8 mouse cellular contexts compared by ENCODE assay signal in genomic region chr5:124861463-124861862, GRCm38 (mm10). TPM values are rescaled to one million over a fixed set of nuclear protein-coding genes. Genes with fewer than 3 reads are reported as not detected.
DNase-seq lines count a peak whose midpoint lies in the region; ATAC-seq and TF ChIP-seq lines count a peak whose summit lies in the region.

No protein-coding gene starts in this region.

- DNase-seq in testis, postnatal 10 days (ENCODE audit: low spot score): no peak
- DNase-seq in cerebellum, adult 18-20 months: peak; percentile 68 to 78
- DNase-seq in frontal cortex, postnatal 25 days (ENCODE audit: low spot score in 2 of 2): peak; percentile 20 to 25
- peak; percentile 31 for DNase-seq in kidney, adult 9 months
- peak; percentile 23 for DNase-seq in liver, postnatal 0 days
- DNase-seq in spleen, adult 12 weeks (ENCODE audit: low spot score): peak; percentile 3
- no peak for DNase-seq in gastrocnemius, postnatal 36 days

- H3K9me3 ChIP-seq in liver, postnatal 0 days (ENCODE audit: low read length): no peaks in the 10 kb centered on the region

- no peaks in the 10 kb centered on the region; the same call in none of the 2 replicates for H3K36me3 ChIP-seq in testis, adult 2 months (ENCODE audit: control insufficient read depth, insufficient read depth, low read length)
- H3K36me3 ChIP-seq in liver, postnatal 0 days (replicated peaks; ENCODE audit: insufficient read depth, low read length): no peaks in the 10 kb centered on the region

- intact Hi-C loops in gastrocnemius, postnatal 36 days (cut with DNase I): no loop called here

- H3K27me3 ChIP-seq in testis, adult 2 months (ENCODE audit: control insufficient read depth, insufficient read depth, low read length): no peaks in the 10 kb centered on the region
- peaks cover 37% of the 10 kb centered on the region for H3K27me3 ChIP-seq in liver, postnatal 0 days (ENCODE audit: insufficient read depth, low read length)

- peak overlapping the region; percentile 99 for H3K27ac ChIP-seq in testis, adult 2 months (ENCODE audit: control insufficient read depth, insufficient read depth, low read depth, low read length)
- no peak overlapping the region for H3K27ac ChIP-seq in liver, postnatal 0 days (ENCODE audit: low read depth)

- no peak for TF ChIP-seq POLR2A in testis, adult 2 months (IDR thresholded peaks at IDR 0.05; ENCODE audit: control insufficient read depth, low read depth, low read length)

- ATAC-seq in liver, postnatal 0 days: no peak

- no peak for TF ChIP-seq CTCF in testis, adult 2 months (IDR thresholded peaks at IDR 0.05; ENCODE audit: control insufficient read depth, insufficient read depth, insufficient replicate concordance, low read depth, low read length)
- TF ChIP-seq CTCF in liver, postnatal 0 days (IDR thresholded peaks at IDR 0.05; ENCODE audit: low read depth): no peak

- peak overlapping the region; percentile 96 for H3K4me2 ChIP-seq in liver, postnatal 0 days (ENCODE audit: low read depth, low read length)

- H3K4me3 ChIP-seq in testis, adult 2 months (ENCODE audit: control insufficient read depth, low read depth, low read length): peak overlapping the region; percentile 94
- peak overlapping the region; percentile 94 for H3K4me3 ChIP-seq in liver, postnatal 0 days (ENCODE audit: low read depth, low read length)

- TF ChIP-seq EP300 in liver, postnatal 0 days (IDR thresholded peaks at IDR 0.05; ENCODE audit: low read depth): no peak

- WGBS in liver, postnatal 0 days (ENCODE audit: insufficient replicate concordance): 1% methylated on average over 32 of the region's 33 CpGs

- 0 out of 2 replicates have a peak overlapping the region, but pooled peaks have one; percentile 21 for H3K9ac ChIP-seq in liver, postnatal 0 days (replicated peaks)

- H3K4me1 ChIP-seq in testis, adult 2 months (ENCODE audit: control insufficient read depth, insufficient read depth, low read length): peaks cover 4% of the 10 kb centered on the region
- H3K4me1 ChIP-seq in liver, postnatal 0 days (ENCODE audit: insufficient read depth): peaks cover 19% of the 10 kb centered on the region

RNA-seq across cellular contexts. Expression of gene Ccdc92, which starts 0.8 kb away (rescaled TPM):
- 582 and 678 TPM in 2 replicates for polyA plus RNA-seq in testis, adult 2 months (2012; rRNA removed)
- 0.30 and 0.35 TPM in 2 replicates for polyA plus RNA-seq in liver, postnatal 0 days (2015; fragmentation: Nextera tagmentation; extraction: Ambion mirVana)
- under 1 TPM; 0.10 to 0.27 TPM for total RNA-seq in gastrocnemius, postnatal 36 days (2021)

RNA-seq across cellular contexts. Expression of gene Zfp664, which starts 1.0 kb away (rescaled TPM):
- polyA plus RNA-seq in testis, adult 2 months (2012; rRNA removed): 25.0 and 29.7 TPM in 2 replicates
- 10.6 and 12.1 TPM in 2 replicates for polyA plus RNA-seq in liver, postnatal 0 days (2015; fragmentation: Nextera tagmentation; extraction: Ambion mirVana)
- 10 to 100 TPM; 18.9 to 20.0 TPM for total RNA-seq in gastrocnemius, postnatal 36 days (2021)

Comparison
In these comparisons a context has a peak if more than half of its experiments do, and no peak if none do; other contexts are left out.
1. DNase-seq: peak in cerebellum, adult 18-20 months (2 of 2), frontal cortex, postnatal 25 days (2 of 2), kidney, adult 9 months (single experiment), liver, postnatal 0 days (single experiment) and spleen, adult 12 weeks (single experiment); none in testis, postnatal 10 days (single experiment) and gastrocnemius, postnatal 36 days (0 of 2).
2. RNA of gene Ccdc92, which starts 0.8 kb away (polyA plus RNA-seq): 582 to 678 TPM in testis, adult 2 months; 0.30 to 0.35 TPM in liver, postnatal 0 days; every median in the first group is over 100 times any median in the second.